Mouse (Mus musculus) thymus, adult 2 months (tissue): ENCODE measurements around the gene Zfp597.

ENCODE experiments used
- CTCF ChIP-seq: fragments of 200-500 bp; IDR thresholded peaks from 2 replicates; pipeline ENCODE4 v1.5.1; 2012; ENCODE audit warnings: mild to moderate bottlenecking, control low read depth, low read length, moderate library complexity, borderline replicate concordance; ENCODE audit not compliant: control insufficient read depth, poor library complexity, insufficient read depth; ENCODE audit errors: extremely low read depth
- POLR2A ChIP-seq: fragments of 200-500 bp; IDR thresholded peaks from 2 replicates; pipeline ENCODE4 v1.6.1; 2012; ENCODE audit warnings: mild to moderate bottlenecking, low read length, control low read depth, moderate library complexity; ENCODE audit not compliant: control insufficient read depth, poor library complexity, insufficient read depth; ENCODE audit errors: extremely low read depth

GRCm38 (mm10) chr16:3934091-3934490 is 49.7 kb upstream of the Zfp597 start:
- TF ChIP-seq CTCF, result no peak
- no peak for TF ChIP-seq POLR2A
